Mouse (Mus musculus): ENCODE measurements around the gene Cdc5l.

GRCm38 (mm10) chr17:45478234-45478825 is 44.8 kb upstream of the Cdc5l start:
- TF ChIP-seq POLR2A (IDR thresholded peaks at IDR 0.05; ENCODE audit: borderline replicate concordance, control insufficient read depth, low read depth, low read length): no peak
- TF ChIP-seq CTCF (IDR thresholded peaks at IDR 0.05; ENCODE audit: control insufficient read depth, insufficient read depth, low read length): peak; percentile 97
